Mouse (Mus musculus): ENCODE results near the gene Prmt1. TPM values are rescaled to one million over a fixed set of nuclear protein-coding genes. Genes with fewer than 3 reads are reported as not detected.
A peak's percentile ranks its signal among the peaks of the same experiment; 100 is the strongest.

Gene Prmt1
- total and polyA plus RNA-seq, 2 experiments from 2014 or later: 208 to 598 TPM

- no peak for TF ChIP-seq CTCF (IDR thresholded peaks at IDR 0.05; ENCODE audit: low read depth)
- H3K27me3 ChIP-seq (ENCODE audit: insufficient read depth, low read length): no peaks in the 10 kb centered on the region
- peaks cover 4% of the 10 kb centered on the region for H3K36me3 ChIP-seq (ENCODE audit: insufficient read depth)
- WGBS: 0% methylated on average over 1 of the region's 1 CpGs
- peak overlapping the region; percentile 21; the same call in 1 of the 2 replicates for H3K27ac ChIP-seq (ENCODE audit: low read depth, low read length)
- ATAC-seq: no peak
- peaks cover 13% of the 10 kb centered on the region for H3K4me1 ChIP-seq (ENCODE audit: insufficient read depth)
- H3K9ac ChIP-seq: peak overlapping the region; percentile 94
- H3K4me3 ChIP-seq (ENCODE audit: low read depth, low read length): peak overlapping the region; percentile 95
- H3K4me2 ChIP-seq (ENCODE audit: low read depth): peak overlapping the region; percentile 68
- DNase-seq: no peak
- H3K9me3 ChIP-seq (ENCODE audit: low read length): no peaks in the 10 kb centered on the region
Observed at GRCm38 (mm10) chr7:44928570-44928969, 57.8 kb downstream of the Prmt1 start.

Small RNA genes within 50 kb of the gene (microRNA-seq; reads per million reads assigned to microRNA genes)
- gene Mir7054: 0.49 to 1.5 reads per million in 2 experiments

Other genes with a start within 250 kb of the Prmt1 start
Only the 30 nearest of the 35 such genes appear.
- 58.0 and 68.7 TPM in 2 replicates for gene Nup62, start 170.5 kb downstream of the Prmt1 start, total RNA-seq (2014; rRNA removed)
- 50.5 and 57.0 TPM in 2 replicates for gene Nup62, start 170.5 kb downstream of the Prmt1 start, polyA plus RNA-seq (2015; fragmentation: Nextera tagmentation; extraction: Ambion mirVana)
- gene Il4i1, start 170.2 kb downstream of the Prmt1 start, total RNA-seq (2014; rRNA removed): 0.15 and 1.3 TPM in 2 replicates
- 0.21 and 0.34 TPM in 2 replicates for gene Il4i1, start 170.2 kb downstream of the Prmt1 start, polyA plus RNA-seq (2015; fragmentation: Nextera tagmentation; extraction: Ambion mirVana)
- 10.1 and 15.9 TPM in 2 replicates for gene Atf5, start 169.9 kb downstream of the Prmt1 start, total RNA-seq (2014; rRNA removed)
- 3.9 and 4.7 TPM in 2 replicates for gene Atf5, start 169.9 kb downstream of the Prmt1 start, polyA plus RNA-seq (2015; fragmentation: Nextera tagmentation; extraction: Ambion mirVana)
- 89.9 and 109 TPM in 2 replicates for gene Akt1s1, start 137.6 kb downstream of the Prmt1 start, total RNA-seq (2014; rRNA removed)
- gene Akt1s1, start 137.6 kb downstream of the Prmt1 start, polyA plus RNA-seq (2015; fragmentation: Nextera tagmentation; extraction: Ambion mirVana): 105 and 112 TPM in 2 replicates
- 71.9 and 378 TPM in 2 replicates for gene Tbc1d17, start 137.5 kb downstream of the Prmt1 start, total RNA-seq (2014; rRNA removed)
- 87.8 and 115 TPM in 2 replicates for gene Tbc1d17, start 137.5 kb downstream of the Prmt1 start, polyA plus RNA-seq (2015; fragmentation: Nextera tagmentation; extraction: Ambion mirVana)
- gene Pnkp, start 129.4 kb downstream of the Prmt1 start, total RNA-seq (2014; rRNA removed): 30.5 and 31.0 TPM in 2 replicates
- 27.2 and 29.8 TPM in 2 replicates for gene Pnkp, start 129.4 kb downstream of the Prmt1 start, polyA plus RNA-seq (2015; fragmentation: Nextera tagmentation; extraction: Ambion mirVana)
- gene Ptov1, start 116.8 kb downstream of the Prmt1 start, total RNA-seq (2014; rRNA removed): 404 and 498 TPM in 2 replicates
- gene Ptov1, start 116.8 kb downstream of the Prmt1 start, polyA plus RNA-seq (2015; fragmentation: Nextera tagmentation; extraction: Ambion mirVana): 495 and 513 TPM in 2 replicates
- 113 and 148 TPM in 2 replicates for gene Med25, start 93.9 kb downstream of the Prmt1 start, total RNA-seq (2014; rRNA removed)
- 142 and 151 TPM in 2 replicates for gene Med25, start 93.9 kb downstream of the Prmt1 start, polyA plus RNA-seq (2015; fragmentation: Nextera tagmentation; extraction: Ambion mirVana)
- gene Fuz, start 90.5 kb downstream of the Prmt1 start, total RNA-seq (2014; rRNA removed): 17.0 and 22.3 TPM in 2 replicates
- 13.8 and 16.6 TPM in 2 replicates for gene Fuz, start 90.5 kb downstream of the Prmt1 start, polyA plus RNA-seq (2015; fragmentation: Nextera tagmentation; extraction: Ambion mirVana)
- gene Ap2a1, start 57.1 kb downstream of the Prmt1 start, total RNA-seq (2014; rRNA removed): 140 and 175 TPM in 2 replicates
- gene Ap2a1, start 57.1 kb downstream of the Prmt1 start, polyA plus RNA-seq (2015; fragmentation: Nextera tagmentation; extraction: Ambion mirVana): 101 and 113 TPM in 2 replicates
- gene Tsks, start 43.4 kb downstream of the Prmt1 start, total RNA-seq (2014; rRNA removed): not detected in 2 replicates
- 0.18 TPM in 1 of 2 replicates, not detected in the other for gene Tsks, start 43.4 kb downstream of the Prmt1 start, polyA plus RNA-seq (2015; fragmentation: Nextera tagmentation; extraction: Ambion mirVana)
- gene Cpt1c, start 11.7 kb downstream of the Prmt1 start, total RNA-seq (2014; rRNA removed): 71.9 and 73.1 TPM in 2 replicates
- 34.3 and 49.6 TPM in 2 replicates for gene Cpt1c, start 11.7 kb downstream of the Prmt1 start, polyA plus RNA-seq (2015; fragmentation: Nextera tagmentation; extraction: Ambion mirVana)
- 39.3 and 39.7 TPM in 2 replicates for gene Irf3, start 11.1 kb upstream of the Prmt1 start, total RNA-seq (2014; rRNA removed)
- 23.1 and 24.0 TPM in 2 replicates for gene Irf3, start 11.1 kb upstream of the Prmt1 start, polyA plus RNA-seq (2015; fragmentation: Nextera tagmentation; extraction: Ambion mirVana)
- gene Bcl2l12, start 12.1 kb upstream of the Prmt1 start, total RNA-seq (2014; rRNA removed): 7.5 and 7.9 TPM in 2 replicates
- 7.8 and 8.5 TPM in 2 replicates for gene Bcl2l12, start 12.1 kb upstream of the Prmt1 start, polyA plus RNA-seq (2015; fragmentation: Nextera tagmentation; extraction: Ambion mirVana)
- 58.7 and 72.5 TPM in 2 replicates for gene Scaf1, start 29.8 kb upstream of the Prmt1 start, total RNA-seq (2014; rRNA removed)
- gene Scaf1, start 29.8 kb upstream of the Prmt1 start, polyA plus RNA-seq (2015; fragmentation: Nextera tagmentation; extraction: Ambion mirVana): 43.4 and 50.0 TPM in 2 replicates
- gene Rras, start 31.4 kb upstream of the Prmt1 start, total RNA-seq (2014; rRNA removed): 2.9 and 4.2 TPM in 2 replicates
- 10.6 and 13.1 TPM in 2 replicates for gene Rras, start 31.4 kb upstream of the Prmt1 start, polyA plus RNA-seq (2015; fragmentation: Nextera tagmentation; extraction: Ambion mirVana)
- gene Prr12, start 66.3 kb upstream of the Prmt1 start, total RNA-seq (2014; rRNA removed): 12.6 and 14.0 TPM in 2 replicates
- gene Prr12, start 66.3 kb upstream of the Prmt1 start, polyA plus RNA-seq (2015; fragmentation: Nextera tagmentation; extraction: Ambion mirVana): 4.9 and 8.2 TPM in 2 replicates
- gene Nosip, start 75.9 kb upstream of the Prmt1 start, total RNA-seq (2014; rRNA removed): 75.2 and 76.4 TPM in 2 replicates
- 74.3 and 75.2 TPM in 2 replicates for gene Nosip, start 75.9 kb upstream of the Prmt1 start, polyA plus RNA-seq (2015; fragmentation: Nextera tagmentation; extraction: Ambion mirVana)
- gene Prrg2, start 76.1 kb upstream of the Prmt1 start, total RNA-seq (2014; rRNA removed): 6.3 and 15.9 TPM in 2 replicates
- gene Prrg2, start 76.1 kb upstream of the Prmt1 start, polyA plus RNA-seq (2015; fragmentation: Nextera tagmentation; extraction: Ambion mirVana): 14.9 and 15.1 TPM in 2 replicates
- gene Rcn3, start 105.7 kb upstream of the Prmt1 start, total RNA-seq (2014; rRNA removed): 29.7 and 43.8 TPM in 2 replicates
- 32.6 and 36.4 TPM in 2 replicates for gene Rcn3, start 105.7 kb upstream of the Prmt1 start, polyA plus RNA-seq (2015; fragmentation: Nextera tagmentation; extraction: Ambion mirVana)
- 24.9 and 29.4 TPM in 2 replicates for gene Fcgrt, start 117.3 kb upstream of the Prmt1 start, total RNA-seq (2014; rRNA removed)
- 35.1 and 44.7 TPM in 2 replicates for gene Fcgrt, start 117.3 kb upstream of the Prmt1 start, polyA plus RNA-seq (2015; fragmentation: Nextera tagmentation; extraction: Ambion mirVana)
- 974 and 1,229 TPM in 2 replicates for gene Rps11, start 137.9 kb upstream of the Prmt1 start, total RNA-seq (2014; rRNA removed)
- 814 and 982 TPM in 2 replicates for gene Rps11, start 137.9 kb upstream of the Prmt1 start, polyA plus RNA-seq (2015; fragmentation: Nextera tagmentation; extraction: Ambion mirVana)
- gene Rpl13a, start 142.2 kb upstream of the Prmt1 start, total RNA-seq (2014; rRNA removed): 2,018 and 2,903 TPM in 2 replicates
- gene Rpl13a, start 142.2 kb upstream of the Prmt1 start, polyA plus RNA-seq (2015; fragmentation: Nextera tagmentation; extraction: Ambion mirVana): 852 and 1,121 TPM in 2 replicates
- not detected in 2 replicates for gene Gm45713, start 149.7 kb upstream of the Prmt1 start, total RNA-seq (2014; rRNA removed)
- 0.36 TPM in 1 of 2 replicates, not detected in the other for gene Gm45713, start 149.7 kb upstream of the Prmt1 start, polyA plus RNA-seq (2015; fragmentation: Nextera tagmentation; extraction: Ambion mirVana)
- 2.3 and 3.1 TPM in 2 replicates for gene Flt3l, start 149.9 kb upstream of the Prmt1 start, total RNA-seq (2014; rRNA removed)
- 1.9 and 6.8 TPM in 2 replicates for gene Flt3l, start 149.9 kb upstream of the Prmt1 start, polyA plus RNA-seq (2015; fragmentation: Nextera tagmentation; extraction: Ambion mirVana)
- 112 and 117 TPM in 2 replicates for gene Pih1d1, start 167.7 kb upstream of the Prmt1 start, total RNA-seq (2014; rRNA removed)
- gene Pih1d1, start 167.7 kb upstream of the Prmt1 start, polyA plus RNA-seq (2015; fragmentation: Nextera tagmentation; extraction: Ambion mirVana): 74.3 and 80.4 TPM in 2 replicates
- 10.2 and 14.2 TPM in 2 replicates for gene Aldh16a1, start 168.0 kb upstream of the Prmt1 start, total RNA-seq (2014; rRNA removed)
- 13.3 TPM in 2 replicates for gene Aldh16a1, start 168.0 kb upstream of the Prmt1 start, polyA plus RNA-seq (2015; fragmentation: Nextera tagmentation; extraction: Ambion mirVana)
- 71.4 and 87.5 TPM in 2 replicates for gene Slc17a7, start 177.4 kb upstream of the Prmt1 start, total RNA-seq (2014; rRNA removed)
- 47.6 and 50.3 TPM in 2 replicates for gene Slc17a7, start 177.4 kb upstream of the Prmt1 start, polyA plus RNA-seq (2015; fragmentation: Nextera tagmentation; extraction: Ambion mirVana)
- gene Gfy, start 193.0 kb upstream of the Prmt1 start, total RNA-seq (2014; rRNA removed): not detected in 2 replicates
- 0.21 TPM in 1 of 2 replicates, not detected in the other for gene Gfy, start 193.0 kb upstream of the Prmt1 start, polyA plus RNA-seq (2015; fragmentation: Nextera tagmentation; extraction: Ambion mirVana)
- not detected in 2 replicates for gene Pth2, start 194.4 kb upstream of the Prmt1 start, total RNA-seq (2014; rRNA removed)
- 0.34 and 0.48 TPM in 2 replicates for gene Pth2, start 194.4 kb upstream of the Prmt1 start, polyA plus RNA-seq (2015; fragmentation: Nextera tagmentation; extraction: Ambion mirVana)